Mouse (Mus musculus): Measurements from ENCODE around the gene Xirp1. TPM values are rescaled to one million over a fixed set of nuclear protein-coding genes. Genes with fewer than 3 reads are reported as not detected.
"Not testable (repeated sequence)": the region's sequence is repeated elsewhere in the genome, so short reads cannot be mapped to it uniquely, and the experiment has no call there.

The Xirp1 gene
- polyA plus RNA-seq, 1 experiment from 2014 or later, result 0.08 TPM

GRCm38 (mm10) chr9:120014828-120015227 lies 8.6 kb downstream of the Xirp1 start:
- no peak overlapping the region for H3K4me3 ChIP-seq (replicated peaks)
- no peak overlapping the region for H3K4me2 ChIP-seq
- ATAC-seq (ENCODE audit: insufficient read depth, low FRiP score, low read depth), result no peak
- WGBS, result 47% methylated on average over 6 of the region's 6 CpGs
- H3K4me1 ChIP-seq, result peaks cover 13% of the 10 kb centered on the region
- no peaks in the 10 kb centered on the region for H3K27me3 ChIP-seq (replicated peaks)
- no peak overlapping the region for H3K9ac ChIP-seq
- H3K36me3 ChIP-seq, result no peaks in the 10 kb centered on the region
- H3K27ac ChIP-seq, result no peak overlapping the region
- H3K9me3 ChIP-seq, result no peaks in the 10 kb centered on the region

DNA sequence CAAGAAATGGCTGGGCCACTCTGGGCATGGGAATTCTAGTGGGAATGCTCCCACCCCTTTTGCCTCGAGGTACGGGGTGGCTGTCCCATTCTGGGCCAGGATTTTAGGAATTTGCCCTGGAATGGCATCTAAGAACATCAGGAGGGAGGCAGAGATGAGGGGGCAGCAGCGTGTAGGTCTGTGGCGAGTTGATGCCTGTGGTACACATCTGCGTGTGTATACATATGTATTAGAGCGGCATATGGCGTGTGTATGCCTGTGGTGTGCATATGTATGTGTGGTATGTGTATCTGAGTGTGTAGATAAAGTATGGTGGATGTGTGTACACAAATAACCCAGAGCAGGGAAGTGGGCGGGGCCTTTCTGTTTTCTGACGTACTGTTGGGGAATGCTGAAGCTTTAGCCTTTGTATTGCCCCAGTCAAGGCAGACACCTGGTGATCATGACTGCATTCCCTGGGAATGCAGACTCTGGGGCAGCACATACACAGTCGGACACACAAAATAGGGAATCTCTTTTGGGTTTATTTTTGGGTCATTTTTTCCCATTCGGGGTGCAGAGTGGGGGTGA lies 10.1 kb downstream of the Xirp1 start:
- Histone ChIP-seq H3K9ac (no peak overlapping the region), H3K4me3 (replicated peaks) (no peak overlapping the region), H3K27me3 (replicated peaks) (no peaks in the 10 kb centered on the region), H3K9me3 (no peaks in the 10 kb centered on the region), H3K36me3 (no peaks in the 10 kb centered on the region), H3K4me2 (no peak overlapping the region), H3K27ac (no peak overlapping the region), H3K4me1 (peaks cover 16% of the 10 kb centered on the region)
- ATAC-seq (ENCODE audit: insufficient read depth, low FRiP score, low read depth), result no peak
- 62% methylated on average over 11 of the region's 11 CpGs for WGBS

DNA sequence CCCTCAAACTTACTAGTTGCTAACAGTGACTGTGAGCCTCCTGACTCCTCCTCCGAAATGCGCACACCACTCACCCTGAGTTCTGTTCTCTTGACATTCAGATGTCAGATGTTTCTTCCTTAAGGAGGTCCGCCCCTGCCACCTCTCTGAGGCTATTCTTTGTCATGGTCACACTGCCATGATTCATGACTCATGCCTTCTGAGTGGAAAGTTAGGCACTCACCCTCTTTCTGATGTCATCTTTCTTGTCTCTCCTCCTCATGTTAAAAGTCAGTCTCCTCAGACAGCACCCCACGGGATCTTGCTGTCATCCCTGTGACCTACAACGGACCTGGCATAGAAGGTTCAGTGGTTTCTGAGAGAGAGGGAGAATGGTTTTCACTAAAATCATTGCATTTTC lies 10.6 kb downstream of the Xirp1 start:
- H3K36me3 ChIP-seq, result no peaks in the 10 kb centered on the region
- WGBS, result 83% methylated on average over 5 of the region's 5 CpGs
- no peak overlapping the region for H3K4me3 ChIP-seq (replicated peaks)
- H3K9me3 ChIP-seq, result no peaks in the 10 kb centered on the region
- no peak overlapping the region for H3K9ac ChIP-seq
- ATAC-seq (ENCODE audit: insufficient read depth, low FRiP score, low read depth), result no peak
- peaks cover 16% of the 10 kb centered on the region for H3K4me1 ChIP-seq
- no peak overlapping the region for H3K27ac ChIP-seq
- no peaks in the 10 kb centered on the region for H3K27me3 ChIP-seq (replicated peaks)
- no peak overlapping the region for H3K4me2 ChIP-seq

DNA sequence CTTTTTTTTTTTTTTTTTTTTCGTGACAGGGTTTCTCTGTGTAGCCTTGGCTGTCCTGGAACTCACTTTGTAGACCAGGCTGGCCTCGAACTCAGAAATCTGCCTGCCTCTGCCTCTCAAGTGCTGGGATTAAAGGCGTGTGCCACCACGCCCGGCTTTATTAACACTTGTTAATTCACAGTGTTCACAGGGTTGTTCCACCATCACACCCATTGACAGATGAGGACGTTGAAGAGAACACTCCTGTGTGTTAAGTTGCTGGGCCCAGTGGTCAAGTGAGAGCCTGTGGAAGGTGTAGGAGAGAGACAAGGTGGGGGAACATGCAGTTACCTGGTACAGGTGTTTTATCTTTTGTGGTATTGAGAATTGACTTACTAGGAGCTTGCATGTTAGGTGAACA lies 11.2 kb downstream of the Xirp1 start:
- peaks cover 16% of the 10 kb centered on the region for H3K4me1 ChIP-seq
- not testable (repeated sequence) for H3K9me3 ChIP-seq; H3K27me3 ChIP-seq (replicated peaks); H3K4me3 ChIP-seq (replicated peaks); H3K27ac ChIP-seq; H3K4me2 ChIP-seq; H3K9ac ChIP-seq; ATAC-seq (ENCODE audit: insufficient read depth, low FRiP score, low read depth); H3K36me3 ChIP-seq
- WGBS, result 83% methylated on average over 6 of the region's 6 CpGs

GRCm38 (mm10) chr9:120011533-120011932 lies 11.9 kb downstream of the Xirp1 start:
- Histone ChIP-seq H3K9me3 (no peaks in the 10 kb centered on the region), H3K36me3 (no peaks in the 10 kb centered on the region), H3K4me2 (peak overlapping the region; percentile 75), H3K4me1 (peaks cover 16% of the 10 kb centered on the region), H3K4me3 (replicated peaks) (peak overlapping the region; percentile 40), H3K9ac (no peak overlapping the region), H3K27ac (peak overlapping the region; percentile 82), H3K27me3 (replicated peaks) (no peaks in the 10 kb centered on the region)
- peak; percentile 48 for ATAC-seq (ENCODE audit: insufficient read depth, low FRiP score, low read depth)
- 1% methylated on average over 10 of the region's 10 CpGs for WGBS

DNA sequence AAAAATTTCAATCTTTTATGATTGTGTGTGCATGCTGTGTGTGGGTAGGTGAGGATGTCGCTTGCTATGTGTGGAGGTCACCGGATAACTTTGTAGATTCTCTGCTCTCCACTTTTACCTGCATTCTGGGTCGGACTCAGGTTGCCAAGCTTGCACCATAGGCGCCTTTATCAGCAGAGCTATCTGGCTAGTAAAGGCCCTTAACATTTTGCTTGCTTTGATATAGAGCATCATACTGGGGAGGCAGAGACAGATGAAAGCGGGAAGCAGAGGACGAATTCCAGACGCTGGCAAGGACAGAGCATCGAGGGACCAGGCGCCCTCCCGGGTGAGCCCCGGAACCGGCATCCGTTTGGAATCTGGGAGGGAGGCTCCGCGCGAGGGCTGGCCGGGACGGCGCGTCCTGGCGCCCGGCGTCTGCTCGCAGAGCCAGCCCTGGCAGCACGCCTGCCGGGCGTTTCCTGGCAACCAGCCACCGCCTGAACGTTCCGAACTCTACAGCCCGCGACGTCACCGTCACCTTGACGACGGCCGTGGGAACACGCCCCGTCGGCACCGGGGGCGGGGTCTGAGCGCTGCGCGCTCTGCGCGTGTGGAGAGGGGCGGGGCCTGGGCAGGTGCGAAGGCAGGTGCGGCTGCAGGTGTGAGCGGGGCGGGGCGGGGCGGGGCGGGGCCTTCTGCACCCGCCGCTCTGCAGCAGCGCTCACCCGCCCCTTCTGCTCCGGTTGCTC lies 12.5 kb downstream of the Xirp1 start:
- Histone ChIP-seq H3K9me3 (no peaks in the 10 kb centered on the region), H3K36me3 (no peaks in the 10 kb centered on the region), H3K4me2 (peak overlapping the region; percentile 75), H3K27ac (peak overlapping the region; percentile 82), H3K9ac (no peak overlapping the region), H3K4me3 (replicated peaks) (peak overlapping the region; percentile 40), H3K4me1 (peaks cover 16% of the 10 kb centered on the region), H3K27me3 (replicated peaks) (no peaks in the 10 kb centered on the region)
- ATAC-seq (ENCODE audit: insufficient read depth, low FRiP score, low read depth), result peak; percentile 90
- 2% methylated on average over 58 of the region's 60 CpGs for WGBS

DNA sequence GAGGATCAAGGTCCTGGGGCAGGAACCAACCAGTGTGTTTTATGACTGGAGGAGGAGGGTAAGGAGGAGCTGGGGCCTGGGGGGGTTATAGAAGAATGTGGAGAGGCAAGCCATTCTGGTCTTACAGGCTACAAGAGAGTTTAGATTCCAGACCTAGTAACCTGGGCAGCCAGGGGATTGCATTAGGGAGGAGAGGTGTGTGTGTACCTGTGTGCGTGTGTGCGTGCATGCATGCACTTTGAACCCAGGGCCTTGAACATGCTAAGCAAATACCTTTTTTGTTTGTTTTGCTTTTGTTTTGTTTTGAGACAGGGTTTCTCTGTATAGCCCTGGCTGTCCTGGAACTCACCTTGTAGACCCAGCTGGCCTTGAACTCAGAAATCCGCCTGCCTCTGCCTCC lies 13.5 kb downstream of the Xirp1 start:
- Histone ChIP-seq H3K27ac (no peak overlapping the region), H3K9ac (no peak overlapping the region), H3K4me1 (peaks cover 16% of the 10 kb centered on the region), H3K36me3 (no peaks in the 10 kb centered on the region), H3K4me2 (no peak overlapping the region), H3K4me3 (replicated peaks) (no peak overlapping the region), H3K27me3 (replicated peaks) (no peaks in the 10 kb centered on the region), H3K9me3 (no peaks in the 10 kb centered on the region)
- ATAC-seq (ENCODE audit: insufficient read depth, low FRiP score, low read depth), result no peak
- 96% methylated on average over 3 of the region's 3 CpGs for WGBS

GRCm38 (mm10) chr9:120009226-120009841 lies 14.1 kb downstream of the Xirp1 start:
- H3K36me3 ChIP-seq, result no peaks in the 10 kb centered on the region
- no peak overlapping the region for H3K9ac ChIP-seq
- H3K27me3 ChIP-seq (replicated peaks), result no peaks in the 10 kb centered on the region
- H3K4me1 ChIP-seq, result peaks cover 16% of the 10 kb centered on the region
- no peaks in the 10 kb centered on the region for H3K9me3 ChIP-seq
- ATAC-seq (ENCODE audit: insufficient read depth, low FRiP score, low read depth), result no peak
- WGBS, result 63% methylated on average over 7 of the region's 7 CpGs
- H3K4me2 ChIP-seq, result no peak overlapping the region
- H3K4me3 ChIP-seq (replicated peaks), result no peak overlapping the region
- no peak overlapping the region for H3K27ac ChIP-seq

DNA sequence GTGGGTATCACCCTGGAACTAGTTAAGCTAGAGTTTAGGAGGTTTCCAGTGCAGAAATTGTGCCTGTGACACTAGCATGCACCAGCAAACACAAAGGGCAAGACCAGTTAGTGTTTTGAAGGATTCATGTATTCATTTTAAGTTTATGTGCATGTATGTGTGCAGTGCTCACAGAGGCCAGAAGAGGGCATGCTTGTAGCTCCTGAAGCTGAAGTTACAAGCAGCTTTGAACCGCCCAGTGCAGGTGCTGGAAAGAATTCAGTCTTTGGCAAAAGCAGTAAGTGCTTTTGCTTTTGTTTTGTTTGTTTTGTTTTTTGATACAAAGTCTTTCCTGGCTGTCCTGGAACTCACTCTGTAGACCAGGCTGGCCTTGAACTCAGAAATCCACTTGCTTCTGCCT lies 15.6 kb downstream of the Xirp1 start:
- peaks cover 13% of the 10 kb centered on the region for H3K4me1 ChIP-seq
- H3K4me3 ChIP-seq (replicated peaks), result no peak overlapping the region
- no peaks in the 10 kb centered on the region for H3K27me3 ChIP-seq (replicated peaks)
- WGBS, result 86% methylated on average over 1 of the region's 1 CpGs
- no peak overlapping the region for H3K27ac ChIP-seq
- no peak overlapping the region for H3K4me2 ChIP-seq
- H3K36me3 ChIP-seq, result no peaks in the 10 kb centered on the region
- no peaks in the 10 kb centered on the region for H3K9me3 ChIP-seq
- H3K9ac ChIP-seq, result no peak overlapping the region
- ATAC-seq (ENCODE audit: insufficient read depth, low FRiP score, low read depth), result no peak

GRCm38 (mm10) chr9:120005936-120006335 lies 17.5 kb downstream of the Xirp1 start:
- Histone ChIP-seq H3K36me3 (no peaks in the 10 kb centered on the region), H3K27me3 (replicated peaks) (no peaks in the 10 kb centered on the region), H3K4me2 (no peak overlapping the region), H3K4me3 (replicated peaks) (no peak overlapping the region), H3K27ac (no peak overlapping the region), H3K9ac (no peak overlapping the region), H3K4me1 (peaks cover 18% of the 10 kb centered on the region), H3K9me3 (no peaks in the 10 kb centered on the region)
- WGBS, result 42% methylated on average over 3 of the region's 3 CpGs
- no peak for ATAC-seq (ENCODE audit: insufficient read depth, low FRiP score, low read depth)

DNA sequence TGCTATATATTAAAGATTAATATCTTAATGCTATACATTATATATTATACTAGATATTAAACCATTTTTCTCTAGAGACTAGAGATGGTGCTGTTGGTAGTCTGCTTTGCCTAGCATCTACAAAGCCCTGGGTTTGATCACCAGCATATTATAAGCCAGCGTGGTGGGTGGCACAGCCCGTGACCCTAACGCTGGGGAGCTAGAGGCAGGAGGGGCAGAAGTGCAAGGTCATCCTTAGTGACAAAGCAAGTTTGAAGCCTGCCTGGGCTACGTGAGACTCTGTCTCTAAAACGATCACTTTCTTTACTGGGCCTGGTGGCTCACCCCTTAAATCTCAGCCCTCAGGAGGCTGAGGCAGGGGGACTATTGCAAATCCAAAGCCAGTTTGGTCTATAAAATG lies 20.5 kb downstream of the Xirp1 start:
- H3K9me3 ChIP-seq, result no peaks in the 10 kb centered on the region
- ATAC-seq (ENCODE audit: insufficient read depth, low FRiP score, low read depth), result no peak
- H3K4me3 ChIP-seq (replicated peaks), result no peak overlapping the region
- H3K4me1 ChIP-seq, result peaks cover 13% of the 10 kb centered on the region
- no peaks in the 10 kb centered on the region for H3K36me3 ChIP-seq
- 78% methylated on average over 5 of the region's 5 CpGs for WGBS
- H3K4me2 ChIP-seq, result no peak overlapping the region
- H3K27me3 ChIP-seq (replicated peaks), result no peaks in the 10 kb centered on the region
- no peak overlapping the region for H3K9ac ChIP-seq
- no peak overlapping the region for H3K27ac ChIP-seq

DNA sequence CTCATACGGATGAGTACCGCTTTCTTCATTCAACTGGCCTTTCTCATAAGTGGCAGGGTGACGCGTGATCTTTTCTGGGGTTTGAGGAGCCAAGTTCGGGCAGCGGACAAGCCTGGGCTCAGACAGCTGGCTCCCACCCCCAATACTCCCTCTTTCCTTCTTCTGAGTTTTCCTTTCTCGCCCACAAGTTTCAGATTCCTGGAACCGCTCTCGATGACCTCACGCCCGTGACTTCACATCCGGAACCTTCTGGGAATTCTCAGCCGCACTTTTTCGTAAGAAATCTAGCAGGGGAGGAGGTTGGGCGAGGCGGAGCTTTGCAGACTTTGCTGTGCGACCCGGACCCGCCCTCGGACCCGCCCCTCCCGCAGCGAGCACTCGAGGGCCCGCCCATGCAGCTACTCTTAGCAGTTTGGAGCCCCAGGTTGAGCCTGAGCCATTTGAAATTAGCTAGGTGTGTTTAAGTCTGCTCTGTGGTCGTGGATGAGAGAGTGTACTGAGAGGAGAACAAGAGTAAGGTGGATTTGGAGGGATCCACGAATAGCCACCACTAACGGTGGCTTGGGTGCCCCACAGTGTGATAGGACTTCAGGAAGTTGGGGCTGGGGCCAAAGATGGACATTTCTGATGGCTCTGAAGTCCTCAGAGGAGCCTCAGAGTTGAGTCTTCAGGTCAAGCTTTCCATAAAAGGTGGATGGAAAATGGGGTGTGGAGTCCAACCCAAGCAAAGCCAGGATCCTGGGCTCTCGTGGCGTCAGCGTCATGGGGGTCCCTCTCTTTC lies 21.3 kb downstream of the Xirp1 start:
- H3K4me1 ChIP-seq, result peaks cover 13% of the 10 kb centered on the region
- H3K9ac ChIP-seq, result peak overlapping the region; percentile 35; the same call in 1 of the 2 replicates
- ATAC-seq (ENCODE audit: insufficient read depth, low FRiP score, low read depth), result peak; percentile 93
- no peaks in the 10 kb centered on the region for H3K36me3 ChIP-seq
- 8% methylated on average over 31 of the region's 31 CpGs for WGBS
- no peaks in the 10 kb centered on the region for H3K27me3 ChIP-seq (replicated peaks)
- H3K9me3 ChIP-seq, result no peaks in the 10 kb centered on the region
- peak overlapping the region; percentile 90 for H3K27ac ChIP-seq
- H3K4me2 ChIP-seq, result peak overlapping the region; percentile 79
- peak overlapping the region; percentile 45 for H3K4me3 ChIP-seq (replicated peaks)

Measured in stomach, embryonic 15.5 days (tissue).